Mouse (Mus musculus) stomach, postnatal 0 days (tissue): Measurements from ENCODE around the gene Stab1.
A peak's percentile ranks its signal among the peaks of the same experiment; 100 is the strongest.

Experiments
- CTCF ChIP-seq: IDR thresholded peaks from 2 replicates; pipeline ENCODE4 v1.5.1; 2016; ENCODE audit warnings: antibody characterized with exemption, low read depth, mild to moderate bottlenecking, moderate library complexity
- EP300 ChIP-seq: optimal IDR thresholded peaks from 2 replicates; pipeline ENCODE3; 2016; ENCODE audit warnings: antibody characterized with exemption

GRCm38 (mm10) chr14:31128826-31129219 is 39.6 kb downstream of the Stab1 start, which contains the start of gene Smim4:
- TF ChIP-seq EP300 = no peak
- peak; percentile 74 for TF ChIP-seq CTCF
